Mouse (Mus musculus) thymus, adult 2 months (tissue): ENCODE data around the gene Mpzl1.

Source experiments
- CTCF ChIP-seq: fragments of 200-500 bp; IDR thresholded peaks from 2 replicates; pipeline ENCODE4 v1.5.1; 2012; ENCODE audit warnings: mild to moderate bottlenecking, control low read depth, low read length, moderate library complexity, borderline replicate concordance; ENCODE audit not compliant: control insufficient read depth, poor library complexity, insufficient read depth; ENCODE audit errors: extremely low read depth
- POLR2A ChIP-seq: fragments of 200-500 bp; IDR thresholded peaks from 2 replicates; pipeline ENCODE4 v1.6.1; 2012; ENCODE audit warnings: mild to moderate bottlenecking, low read length, control low read depth, moderate library complexity; ENCODE audit not compliant: control insufficient read depth, poor library complexity, insufficient read depth; ENCODE audit errors: extremely low read depth

GRCm38 (mm10) chr1:165663277-165663676, 28.9 kb upstream of the Mpzl1 start:
- TF ChIP-seq CTCF (no peak), POLR2A (no peak)
